Mouse (Mus musculus): Measurements from ENCODE around the gene Rorc. TPM values are rescaled to one million over a fixed set of nuclear protein-coding genes. Genes with fewer than 3 reads are reported as not detected.
A peak's percentile ranks its signal among the peaks of the same experiment; 100 is the strongest.

The Rorc gene
- polyA plus RNA-seq, 1 experiment from 2014 or later: 0.14 TPM

- Histone ChIP-seq H3K9me3 (replicated peaks) (no peaks in the 10 kb centered on the region), H3K4me1 (peaks cover 11% of the 10 kb centered on the region), H3K27me3 (ENCODE audit: low read depth, poor library complexity, severe bottlenecking) (no peaks in the 10 kb centered on the region; the same call in 1 of the 2 replicates), H3K27ac (replicated peaks) (no peak overlapping the region), H3K4me3 (no peak overlapping the region), H3K36me3 (no peaks in the 10 kb centered on the region)
- no peak for DNase-seq (ENCODE audit: low spot score)
- WGBS: 86% methylated on average over 5 of the region's 5 CpGs
Measured at GRCm38 (mm10) chr3:94382308-94382707, 9.7 kb downstream of the Rorc start.

- H3K27ac ChIP-seq (replicated peaks): no peak overlapping the region
- H3K9me3 ChIP-seq (replicated peaks): no peaks in the 10 kb centered on the region
- H3K4me3 ChIP-seq: no peak overlapping the region
- H3K27me3 ChIP-seq (ENCODE audit: low read depth, poor library complexity, severe bottlenecking): no peaks in the 10 kb centered on the region; the same call in 1 of the 2 replicates
- WGBS: 60% methylated on average over 3 of the region's 3 CpGs
- DNase-seq (ENCODE audit: low spot score): no peak
- H3K4me1 ChIP-seq: peaks cover 9% of the 10 kb centered on the region
- no peaks in the 10 kb centered on the region for H3K36me3 ChIP-seq
Measured at GRCm38 (mm10) chr3:94383476-94383875, 10.9 kb downstream of the Rorc start.

GRCm38 (mm10) chr3:94386671-94387070 lies 14.1 kb downstream of the Rorc start:
- Histone ChIP-seq H3K36me3 (no peaks in the 10 kb centered on the region), H3K4me3 (no peak overlapping the region), H3K27ac (replicated peaks) (no peak overlapping the region), H3K9me3 (replicated peaks) (no peaks in the 10 kb centered on the region), H3K4me1 (no peaks in the 10 kb centered on the region), H3K27me3 (ENCODE audit: low read depth, poor library complexity, severe bottlenecking) (no peaks in the 10 kb centered on the region; the same call in 1 of the 2 replicates)
- 74% methylated on average over 4 of the region's 4 CpGs for WGBS
- DNase-seq (ENCODE audit: low spot score): no peak

GRCm38 (mm10) chr3:94387391-94387790 lies 14.8 kb downstream of the Rorc start:
- no peaks in the 10 kb centered on the region for H3K27me3 ChIP-seq (ENCODE audit: low read depth, poor library complexity, severe bottlenecking)
- WGBS: 95% methylated on average over 10 of the region's 10 CpGs
- no peaks in the 10 kb centered on the region for H3K4me1 ChIP-seq
- no peaks in the 10 kb centered on the region for H3K36me3 ChIP-seq
- H3K27ac ChIP-seq (replicated peaks): no peak overlapping the region
- no peak overlapping the region for H3K4me3 ChIP-seq
- no peaks in the 10 kb centered on the region for H3K9me3 ChIP-seq (replicated peaks)
- DNase-seq (ENCODE audit: low spot score): no peak

- no peak overlapping the region for H3K27ac ChIP-seq (replicated peaks)
- no peaks in the 10 kb centered on the region for H3K4me1 ChIP-seq
- no peak for DNase-seq (ENCODE audit: low spot score)
- no peaks in the 10 kb centered on the region for H3K9me3 ChIP-seq (replicated peaks)
- H3K36me3 ChIP-seq: no peaks in the 10 kb centered on the region
- 82% methylated on average over 5 of the region's 5 CpGs for WGBS
- H3K27me3 ChIP-seq (ENCODE audit: low read depth, poor library complexity, severe bottlenecking): no peaks in the 10 kb centered on the region
- H3K4me3 ChIP-seq: no peak overlapping the region
Measured at GRCm38 (mm10) chr3:94388047-94388446, 15.5 kb downstream of the Rorc start.

- Histone ChIP-seq H3K9me3 (replicated peaks) (no peaks in the 10 kb centered on the region), H3K27ac (replicated peaks) (no peak overlapping the region), H3K27me3 (ENCODE audit: low read depth, poor library complexity, severe bottlenecking) (no peaks in the 10 kb centered on the region), H3K36me3 (no peaks in the 10 kb centered on the region), H3K4me1 (no peaks in the 10 kb centered on the region), H3K4me3 (no peak overlapping the region)
- no peak for DNase-seq (ENCODE audit: low spot score)
- 93% methylated on average over 16 of the region's 16 CpGs for WGBS
Measured at GRCm38 (mm10) chr3:94389420-94389819, 16.8 kb downstream of the Rorc start.

- H3K27ac ChIP-seq (replicated peaks): no peak overlapping the region
- H3K4me3 ChIP-seq: no peak overlapping the region
- 86% methylated on average over 5 of the region's 5 CpGs for WGBS
- no peak for DNase-seq (ENCODE audit: low spot score)
- peaks cover 4% of the 10 kb centered on the region; the same call in 1 of the 2 replicates for H3K27me3 ChIP-seq (ENCODE audit: low read depth, poor library complexity, severe bottlenecking)
- no peaks in the 10 kb centered on the region for H3K36me3 ChIP-seq
- no peaks in the 10 kb centered on the region for H3K9me3 ChIP-seq (replicated peaks)
- no peaks in the 10 kb centered on the region for H3K4me1 ChIP-seq
Measured at GRCm38 (mm10) chr3:94391001-94391400, 18.4 kb downstream of the Rorc start.

- H3K4me1 ChIP-seq: no peaks in the 10 kb centered on the region
- H3K4me3 ChIP-seq: no peak overlapping the region
- no peak for DNase-seq (ENCODE audit: low spot score)
- H3K27me3 ChIP-seq (ENCODE audit: low read depth, poor library complexity, severe bottlenecking): peaks cover 9% of the 10 kb centered on the region
- H3K9me3 ChIP-seq (replicated peaks): no peaks in the 10 kb centered on the region
- no peaks in the 10 kb centered on the region for H3K36me3 ChIP-seq
- 86% methylated on average over 2 of the region's 2 CpGs for WGBS
- no peak overlapping the region for H3K27ac ChIP-seq (replicated peaks)
Measured at GRCm38 (mm10) chr3:94392128-94392527, 19.5 kb downstream of the Rorc start.

GRCm38 (mm10) chr3:94393049-94393448 lies 20.5 kb downstream of the Rorc start:
- DNase-seq (ENCODE audit: low spot score): no peak
- peaks cover 18% of the 10 kb centered on the region for H3K27me3 ChIP-seq (ENCODE audit: low read depth, poor library complexity, severe bottlenecking)
- no peaks in the 10 kb centered on the region for H3K9me3 ChIP-seq (replicated peaks)
- H3K4me1 ChIP-seq: no peaks in the 10 kb centered on the region
- WGBS: 74% methylated on average over 4 of the region's 4 CpGs
- no peak overlapping the region for H3K4me3 ChIP-seq
- no peaks in the 10 kb centered on the region for H3K36me3 ChIP-seq
- H3K27ac ChIP-seq (replicated peaks): no peak overlapping the region

- DNase-seq (ENCODE audit: low spot score): no peak
- WGBS: 76% methylated on average over 1 of the region's 1 CpGs
- no peak overlapping the region for H3K27ac ChIP-seq (replicated peaks)
- peaks cover 51% of the 10 kb centered on the region for H3K27me3 ChIP-seq (ENCODE audit: low read depth, poor library complexity, severe bottlenecking)
- H3K9me3 ChIP-seq (replicated peaks): no peaks in the 10 kb centered on the region
- H3K36me3 ChIP-seq: no peaks in the 10 kb centered on the region
- H3K4me3 ChIP-seq: no peak overlapping the region
- H3K4me1 ChIP-seq: peaks cover 20% of the 10 kb centered on the region
Measured at GRCm38 (mm10) chr3:94396336-94396735, 23.7 kb downstream of the Rorc start.

GRCm38 (mm10) chr3:94396851-94397250 lies 24.3 kb downstream of the Rorc start:
- Histone ChIP-seq H3K27ac (replicated peaks) (no peak overlapping the region), H3K4me1 (peaks cover 20% of the 10 kb centered on the region), H3K9me3 (replicated peaks) (no peaks in the 10 kb centered on the region), H3K4me3 (no peak overlapping the region), H3K27me3 (ENCODE audit: low read depth, poor library complexity, severe bottlenecking) (peaks cover 56% of the 10 kb centered on the region), H3K36me3 (no peaks in the 10 kb centered on the region)
- WGBS: 88% methylated on average over 4 of the region's 4 CpGs
- DNase-seq (ENCODE audit: low spot score): no peak

GRCm38 (mm10) chr3:94398217-94398616 lies 25.6 kb downstream of the Rorc start, which contains the start of gene Lingo4:
TSS of gene Lingo4 (plus strand) at chr3:94398517.
- H3K27ac ChIP-seq (replicated peaks): peak within 1 kb of the TSS; percentile 78
- H3K36me3 ChIP-seq: no peaks in the 10 kb centered on the region
- peaks cover 70% of the 10 kb centered on the region for H3K27me3 ChIP-seq (ENCODE audit: low read depth, poor library complexity, severe bottlenecking)
- no peaks in the 10 kb centered on the region for H3K9me3 ChIP-seq (replicated peaks)
- DNase-seq (ENCODE audit: low spot score): no peak
- WGBS: 74% methylated on average over 6 of the region's 6 CpGs
- peaks cover 31% of the 10 kb centered on the region for H3K4me1 ChIP-seq
- peak within 1 kb of the TSS; percentile 56 for H3K4me3 ChIP-seq

GRCm38 (mm10) chr3:94398943-94399481 lies 26.4 kb downstream of the Rorc start:
- Histone ChIP-seq H3K4me3 (peak overlapping the region; percentile 56), H3K27me3 (ENCODE audit: low read depth, poor library complexity, severe bottlenecking) (peaks cover 78% of the 10 kb centered on the region), H3K9me3 (replicated peaks) (no peaks in the 10 kb centered on the region), H3K36me3 (no peaks in the 10 kb centered on the region), H3K27ac (replicated peaks) (peak overlapping the region; percentile 78), H3K4me1 (peaks cover 39% of the 10 kb centered on the region)
- 2% methylated on average over 20 of the region's 20 CpGs for WGBS
- DNase-seq (ENCODE audit: low spot score): peak; percentile 47

Data from midbrain, embryonic 10.5 days (tissue).